Mouse (Mus musculus): ENCODE measurements around the gene Met. TPM values are rescaled to one million over a fixed set of nuclear protein-coding genes. Genes with fewer than 3 reads are reported as not detected.
A peak's percentile ranks its signal among the peaks of the same experiment; 100 is the strongest.

Met gene
- polyA plus RNA-seq, 1 experiment from 2014 or later, result 6.7 TPM

DNA sequence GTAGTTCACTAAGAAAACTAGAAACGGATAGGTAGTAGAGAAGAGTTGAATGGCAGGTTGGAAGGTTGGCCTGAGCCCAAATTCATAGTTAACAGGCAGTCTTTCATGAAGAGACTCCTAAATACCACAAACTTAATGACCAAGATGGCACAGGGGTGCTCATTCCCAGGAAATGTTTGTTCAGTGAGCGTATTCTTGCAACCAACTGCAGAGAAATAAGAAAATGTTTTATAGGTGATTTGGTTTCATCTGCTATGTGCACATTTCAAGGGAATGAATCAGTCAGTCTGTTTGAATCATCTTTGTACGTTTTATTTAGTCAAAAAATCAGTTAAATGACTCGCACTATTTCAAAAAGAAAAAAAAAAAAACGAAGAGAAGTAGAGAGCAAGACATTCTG, 21.6 kb downstream of the Met start:
- 94% methylated on average over 5 of the region's 5 CpGs for WGBS
- Histone ChIP-seq H3K36me3 (ENCODE audit: control insufficient read depth, insufficient read depth) (no peaks in the 10 kb centered on the region), H3K4me3 (ENCODE audit: low read depth, low read length) (no peak overlapping the region), H3K27me3 (replicated peaks; ENCODE audit: control insufficient read depth, insufficient read depth, low read length) (no peaks in the 10 kb centered on the region), H3K4me1 (replicated peaks; ENCODE audit: control insufficient read depth, insufficient read depth, low read length) (no peaks in the 10 kb centered on the region), H3K9ac (ENCODE audit: low read depth, low read length) (no peak overlapping the region), H3K27ac (ENCODE audit: low read depth, low read length) (no peak overlapping the region), H3K4me2 (replicated peaks; ENCODE audit: low read depth) (no peak overlapping the region), H3K9me3 (ENCODE audit: control insufficient read depth) (no peaks in the 10 kb centered on the region)
- no peak for ATAC-seq
- TF ChIP-seq CTCF (IDR thresholded peaks at IDR 0.05; ENCODE audit: low read depth), result no peak

DNA sequence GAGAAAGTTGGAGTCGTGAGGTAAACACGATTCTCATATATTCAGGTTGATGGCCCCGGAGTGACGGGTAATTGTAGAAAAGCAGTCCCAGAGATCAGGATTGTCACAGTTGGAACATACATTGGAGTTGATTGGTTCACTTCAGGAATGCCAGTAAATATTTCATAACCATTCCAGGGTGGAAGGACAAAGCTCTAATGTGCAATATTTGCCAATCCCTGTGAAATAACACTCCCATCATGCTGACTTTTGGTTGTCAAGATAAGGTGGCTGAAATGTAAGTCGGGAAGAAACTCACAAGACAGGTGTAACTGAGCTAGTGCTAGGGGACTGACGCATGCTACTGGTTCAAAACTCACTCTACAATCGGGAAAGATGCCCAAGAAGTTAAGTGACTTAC, 22.2 kb downstream of the Met start:
- Histone ChIP-seq H3K27me3 (replicated peaks; ENCODE audit: control insufficient read depth, insufficient read depth, low read length) (no peaks in the 10 kb centered on the region), H3K36me3 (ENCODE audit: control insufficient read depth, insufficient read depth) (no peaks in the 10 kb centered on the region), H3K4me1 (replicated peaks; ENCODE audit: control insufficient read depth, insufficient read depth, low read length) (no peaks in the 10 kb centered on the region), H3K9me3 (ENCODE audit: control insufficient read depth) (no peaks in the 10 kb centered on the region), H3K4me2 (replicated peaks; ENCODE audit: low read depth) (no peak overlapping the region), H3K9ac (ENCODE audit: low read depth, low read length) (no peak overlapping the region), H3K27ac (ENCODE audit: low read depth, low read length) (no peak overlapping the region), H3K4me3 (ENCODE audit: low read depth, low read length) (no peak overlapping the region)
- 73% methylated on average over 7 of the region's 7 CpGs for WGBS
- no peak for TF ChIP-seq CTCF (IDR thresholded peaks at IDR 0.05; ENCODE audit: low read depth)
- no peak for ATAC-seq

DNA sequence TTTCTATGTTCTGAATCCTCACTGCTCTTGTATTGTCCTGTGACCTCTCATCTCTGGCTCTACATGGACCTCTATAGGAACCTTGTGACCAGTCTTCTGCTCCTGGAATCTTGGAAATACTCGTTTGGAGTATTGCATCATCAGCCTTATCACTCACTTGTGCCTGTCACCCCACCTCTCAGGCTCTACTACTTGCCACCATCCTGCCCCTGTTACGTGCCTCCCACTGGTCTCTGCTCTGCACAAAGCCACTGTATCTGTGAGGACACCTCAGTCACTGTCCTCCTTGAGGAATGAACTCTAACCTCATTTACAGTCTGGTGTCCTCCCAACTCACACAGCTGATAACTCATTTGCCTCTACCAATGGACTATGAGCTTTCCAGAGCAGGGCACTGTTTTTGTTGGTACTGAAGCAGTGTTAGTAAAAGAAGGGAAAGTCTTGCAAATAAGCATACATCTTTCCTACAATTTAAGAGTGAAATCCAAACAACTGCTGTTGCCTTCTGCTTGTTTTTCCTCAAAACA, 24.8 kb downstream of the Met start:
- Histone ChIP-seq H3K9me3 (ENCODE audit: control insufficient read depth) (no peaks in the 10 kb centered on the region), H3K9ac (ENCODE audit: low read depth, low read length) (no peak overlapping the region), H3K27me3 (replicated peaks; ENCODE audit: control insufficient read depth, insufficient read depth, low read length) (no peaks in the 10 kb centered on the region), H3K36me3 (ENCODE audit: control insufficient read depth, insufficient read depth) (peaks cover 6% of the 10 kb centered on the region; the same call in 1 of the 2 replicates), H3K4me3 (ENCODE audit: low read depth, low read length) (no peak overlapping the region), H3K4me1 (replicated peaks; ENCODE audit: control insufficient read depth, insufficient read depth, low read length) (no peaks in the 10 kb centered on the region), H3K4me2 (replicated peaks; ENCODE audit: low read depth) (no peak overlapping the region), H3K27ac (ENCODE audit: low read depth, low read length) (no peak overlapping the region)
- TF ChIP-seq CTCF (IDR thresholded peaks at IDR 0.05; ENCODE audit: low read depth), result no peak
- peak; percentile 63 for ATAC-seq
- WGBS, result 31% methylated on average over 2 of the region's 2 CpGs

GRCm38 (mm10) chr6:17490786-17491185, 27.2 kb downstream of the Met start:
- Histone ChIP-seq H3K4me1 (replicated peaks; ENCODE audit: control insufficient read depth, insufficient read depth, low read length) (no peaks in the 10 kb centered on the region), H3K9ac (ENCODE audit: low read depth, low read length) (no peak overlapping the region), H3K9me3 (ENCODE audit: control insufficient read depth) (no peaks in the 10 kb centered on the region), H3K4me2 (replicated peaks; ENCODE audit: low read depth) (no peak overlapping the region), H3K4me3 (ENCODE audit: low read depth, low read length) (no peak overlapping the region), H3K36me3 (ENCODE audit: control insufficient read depth, insufficient read depth) (peaks cover 6% of the 10 kb centered on the region; the same call in 1 of the 2 replicates), H3K27me3 (replicated peaks; ENCODE audit: control insufficient read depth, insufficient read depth, low read length) (no peaks in the 10 kb centered on the region), H3K27ac (ENCODE audit: low read depth, low read length) (no peak overlapping the region)
- no peak for ATAC-seq
- WGBS, result 53% methylated on average over 2 of the region's 2 CpGs
- TF ChIP-seq CTCF (IDR thresholded peaks at IDR 0.05; ENCODE audit: low read depth), result no peak

GRCm38 (mm10) chr6:17491502-17491901, 27.9 kb downstream of the Met start:
- Histone ChIP-seq H3K4me3 (ENCODE audit: low read depth, low read length) (no peak overlapping the region), H3K4me1 (replicated peaks; ENCODE audit: control insufficient read depth, insufficient read depth, low read length) (no peaks in the 10 kb centered on the region), H3K9me3 (ENCODE audit: control insufficient read depth) (no peaks in the 10 kb centered on the region), H3K27me3 (replicated peaks; ENCODE audit: control insufficient read depth, insufficient read depth, low read length) (no peaks in the 10 kb centered on the region), H3K9ac (ENCODE audit: low read depth, low read length) (no peak overlapping the region), H3K4me2 (replicated peaks; ENCODE audit: low read depth) (no peak overlapping the region), H3K27ac (ENCODE audit: low read depth, low read length) (no peak overlapping the region), H3K36me3 (ENCODE audit: control insufficient read depth, insufficient read depth) (peaks cover 6% of the 10 kb centered on the region; the same call in 1 of the 2 replicates)
- ATAC-seq, result no peak
- TF ChIP-seq CTCF (IDR thresholded peaks at IDR 0.05; ENCODE audit: low read depth), result no peak
- WGBS, result 69% methylated on average over 10 of the region's 10 CpGs

GRCm38 (mm10) chr6:17492062-17492461, 28.5 kb downstream of the Met start:
- WGBS, result 67% methylated on average over 8 of the region's 8 CpGs

DNA sequence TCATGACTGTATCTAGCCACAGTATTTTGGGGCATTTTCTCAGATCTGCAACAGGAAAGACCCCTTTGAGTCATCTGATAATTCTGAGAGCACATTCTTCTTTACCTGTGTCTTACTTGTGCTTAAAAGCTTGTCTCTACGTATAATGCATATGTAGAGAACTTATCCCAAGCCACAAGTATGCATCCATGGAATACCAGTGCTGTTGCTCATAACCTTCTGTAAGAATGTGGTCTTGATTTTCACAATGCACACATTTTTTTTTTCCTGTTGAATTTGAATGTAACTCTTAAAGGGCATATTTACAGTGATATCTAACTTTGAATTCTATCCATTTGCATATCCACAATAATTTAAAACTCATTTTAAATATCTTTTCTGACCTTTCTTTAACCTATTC, 31.8 kb downstream of the Met start:
- 92% methylated on average over 1 of the region's 1 CpGs for WGBS
- Histone ChIP-seq H3K9ac (ENCODE audit: low read depth, low read length) (no peak overlapping the region), H3K27ac (ENCODE audit: low read depth, low read length) (no peak overlapping the region), H3K4me1 (replicated peaks; ENCODE audit: control insufficient read depth, insufficient read depth, low read length) (no peaks in the 10 kb centered on the region), H3K4me3 (ENCODE audit: low read depth, low read length) (no peak overlapping the region), H3K27me3 (replicated peaks; ENCODE audit: control insufficient read depth, insufficient read depth, low read length) (no peaks in the 10 kb centered on the region), H3K4me2 (replicated peaks; ENCODE audit: low read depth) (no peak overlapping the region), H3K9me3 (ENCODE audit: control insufficient read depth) (no peaks in the 10 kb centered on the region), H3K36me3 (ENCODE audit: control insufficient read depth, insufficient read depth) (peaks cover 6% of the 10 kb centered on the region; the same call in 1 of the 2 replicates)
- TF ChIP-seq CTCF (IDR thresholded peaks at IDR 0.05; ENCODE audit: low read depth), result no peak
- ATAC-seq, result no peak

More at GRCm38 (mm10) chr6:17492062-17492461, 28.5 kb downstream of the Met start:
- no peak overlapping the region for H3K4me3 ChIP-seq (ENCODE audit: low read depth, low read length)
- no peak overlapping the region for H3K27ac ChIP-seq (ENCODE audit: low read depth, low read length)
- H3K4me2 ChIP-seq (replicated peaks; ENCODE audit: low read depth), result no peak overlapping the region
- H3K36me3 ChIP-seq (ENCODE audit: control insufficient read depth, insufficient read depth), result peaks cover 6% of the 10 kb centered on the region; the same call in 1 of the 2 replicates
- no peak overlapping the region for H3K9ac ChIP-seq (ENCODE audit: low read depth, low read length)
- no peak for TF ChIP-seq CTCF (IDR thresholded peaks at IDR 0.05; ENCODE audit: low read depth)
- H3K9me3 ChIP-seq (ENCODE audit: control insufficient read depth), result no peaks in the 10 kb centered on the region
- H3K4me1 ChIP-seq (replicated peaks; ENCODE audit: control insufficient read depth, insufficient read depth, low read length), result no peaks in the 10 kb centered on the region
- no peaks in the 10 kb centered on the region for H3K27me3 ChIP-seq (replicated peaks; ENCODE audit: control insufficient read depth, insufficient read depth, low read length)
- no peak for ATAC-seq

Data from intestine, postnatal 0 days (tissue).